Mouse (Mus musculus): ENCODE measurements at regions not wholly inside any gene's neighbourhood (a gene's known extent, or its start where the extent isn't known, plus 50 kb on each side); places are given as distances from the start of the nearest gene placed in this dataset.

DNA sequence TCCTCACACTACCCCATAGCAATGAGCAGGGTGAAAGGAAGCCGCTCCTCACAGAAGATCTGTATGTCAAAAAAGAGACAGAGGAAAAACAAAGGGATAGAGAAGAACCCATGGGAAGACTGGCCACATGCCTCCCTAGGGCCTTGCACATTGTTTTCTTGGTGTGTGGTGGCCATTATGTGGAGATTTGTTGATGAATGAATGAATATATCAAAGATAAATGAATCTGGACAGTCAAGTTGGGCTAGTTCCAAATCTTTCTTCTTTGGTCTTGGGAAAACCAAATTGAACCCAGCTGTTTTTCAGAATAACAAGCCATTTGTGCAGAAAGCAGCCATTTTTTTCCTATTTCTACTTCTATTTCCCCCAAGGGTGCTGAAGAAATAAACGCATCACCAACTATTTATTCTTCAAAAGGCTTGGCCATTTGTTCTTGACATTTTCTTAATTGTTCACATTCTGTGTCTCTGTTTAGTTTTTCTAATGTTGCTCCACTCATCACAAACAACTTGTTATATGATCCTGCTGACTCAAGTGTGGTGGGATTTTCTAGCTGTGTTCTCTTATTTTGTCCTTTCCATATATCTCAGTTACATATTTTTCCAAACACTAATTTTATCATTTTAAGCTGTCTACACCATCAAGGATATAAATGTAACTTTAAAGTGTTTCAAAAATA lies 208.9 kb downstream of the Snx13 start:
- no peak for TF ChIP-seq POLR2A (IDR thresholded peaks at IDR 0.05; ENCODE audit: extremely low read depth, insufficient read depth, low read length)
- TF ChIP-seq CTCF (IDR thresholded peaks at IDR 0.05; ENCODE audit: extremely low read depth, insufficient read depth, low read length): no peak

Data from cortical plate, adult 2 months (tissue).